In the genomic region with DNA sequence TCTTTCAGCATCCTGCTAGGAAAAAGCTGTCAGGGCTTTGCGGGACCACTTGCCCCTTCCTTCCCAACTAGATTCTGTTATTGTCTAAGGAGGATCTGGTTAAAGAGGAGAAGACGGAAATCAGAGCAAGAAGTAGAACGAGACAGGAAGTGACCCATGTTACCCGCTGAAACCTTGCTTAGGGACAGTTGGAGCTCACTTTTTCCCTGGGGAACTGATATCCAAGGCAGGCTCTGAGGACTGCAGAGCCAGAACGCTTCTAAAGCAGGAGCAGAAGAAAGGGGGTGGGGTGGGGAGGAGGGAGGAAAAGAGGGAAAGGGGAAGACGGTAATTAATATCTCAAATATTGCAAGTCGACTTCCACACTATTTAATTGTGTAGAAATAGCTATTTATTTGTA, we compare ENCODE assay signal across 25 mouse cellular contexts.
"Had no signal": no experiment of that assay in that cellular context is flagged by ENCODE, and none has a peak within 500 bp of the region (broad histone marks: within the 10 kb centered on the region; RNA-seq: fewer than 3 reads in every experiment).

No protein-coding gene starts in this region.

- ATAC-seq: hindbrain, postnatal 0 days; intestine, embryonic 15.5 days; intestine, postnatal 0 days had no signal

- H3K9ac ChIP-seq: heart, embryonic 13.5 days; heart, embryonic 15.5 days; hindbrain, embryonic 13.5 days; hindbrain, embryonic 15.5 days; intestine, embryonic 15.5 days; kidney, embryonic 15.5 days; limb, embryonic 12.5 days; liver, embryonic 13.5 days had no signal

- H3K27me3 ChIP-seq: heart, embryonic 13.5 days; heart, embryonic 15.5 days; hindbrain, embryonic 13.5 days; hindbrain, embryonic 15.5 days; intestine, embryonic 15.5 days; kidney, embryonic 15.5 days; limb, embryonic 12.5 days; liver, embryonic 13.5 days had no signal

- H3K4me2 ChIP-seq: heart, embryonic 11.5 days; heart, embryonic 13.5 days; heart, embryonic 15.5 days; hindbrain, embryonic 13.5 days; hindbrain, embryonic 15.5 days; intestine, embryonic 15.5 days; kidney, embryonic 15.5 days; limb, embryonic 12.5 days; liver, embryonic 11.5 days; liver, embryonic 13.5 days had no signal

- H3K4me3 ChIP-seq: heart, embryonic 13.5 days; heart, embryonic 15.5 days; hindbrain, embryonic 13.5 days; hindbrain, embryonic 15.5 days; intestine, embryonic 15.5 days; kidney, embryonic 15.5 days; layer of hippocampus, adult 2 months; left cerebral cortex, adult 2 months; limb, embryonic 10.5 days; limb, embryonic 12.5 days; liver, embryonic 13.5 days had no signal

- H3K36me3 ChIP-seq: heart, embryonic 13.5 days; heart, embryonic 15.5 days; hindbrain, embryonic 13.5 days; hindbrain, embryonic 15.5 days; intestine, embryonic 15.5 days; kidney, embryonic 15.5 days; limb, embryonic 10.5 days; limb, embryonic 12.5 days; liver, embryonic 13.5 days had no signal

- H3K4me1 ChIP-seq: heart, embryonic 13.5 days; heart, embryonic 15.5 days; hindbrain, embryonic 13.5 days; hindbrain, embryonic 15.5 days had no signal

- H3K27ac ChIP-seq: heart, embryonic 13.5 days; heart, embryonic 15.5 days; hindbrain, embryonic 13.5 days; hindbrain, embryonic 15.5 days; hindbrain, postnatal 0 days; intestine, embryonic 15.5 days; kidney, embryonic 15.5 days; layer of hippocampus, adult 2 months; left cerebral cortex, adult 2 months; limb, embryonic 10.5 days; limb, embryonic 12.5 days; liver, embryonic 13.5 days had no signal

- DNase-seq: gastrocnemius, postnatal 14 days; gastrocnemius, postnatal 36 days; heart, postnatal 14 days; heart, postnatal 36 days; kidney, adult 18-20 months; kidney, adult 9 months; kidney, postnatal 10 days; kidney, postnatal 25 days; kidney, postnatal 4 days; liver; liver, embryonic 13.5 days had no signal

- H3K9me3 ChIP-seq: heart, embryonic 13.5 days; heart, embryonic 15.5 days; hindbrain, embryonic 13.5 days; hindbrain, embryonic 15.5 days; intestine, embryonic 15.5 days; kidney, embryonic 15.5 days; limb, embryonic 10.5 days; limb, embryonic 12.5 days; liver, embryonic 13.5 days had no signal
